In the genomic region with DNA sequence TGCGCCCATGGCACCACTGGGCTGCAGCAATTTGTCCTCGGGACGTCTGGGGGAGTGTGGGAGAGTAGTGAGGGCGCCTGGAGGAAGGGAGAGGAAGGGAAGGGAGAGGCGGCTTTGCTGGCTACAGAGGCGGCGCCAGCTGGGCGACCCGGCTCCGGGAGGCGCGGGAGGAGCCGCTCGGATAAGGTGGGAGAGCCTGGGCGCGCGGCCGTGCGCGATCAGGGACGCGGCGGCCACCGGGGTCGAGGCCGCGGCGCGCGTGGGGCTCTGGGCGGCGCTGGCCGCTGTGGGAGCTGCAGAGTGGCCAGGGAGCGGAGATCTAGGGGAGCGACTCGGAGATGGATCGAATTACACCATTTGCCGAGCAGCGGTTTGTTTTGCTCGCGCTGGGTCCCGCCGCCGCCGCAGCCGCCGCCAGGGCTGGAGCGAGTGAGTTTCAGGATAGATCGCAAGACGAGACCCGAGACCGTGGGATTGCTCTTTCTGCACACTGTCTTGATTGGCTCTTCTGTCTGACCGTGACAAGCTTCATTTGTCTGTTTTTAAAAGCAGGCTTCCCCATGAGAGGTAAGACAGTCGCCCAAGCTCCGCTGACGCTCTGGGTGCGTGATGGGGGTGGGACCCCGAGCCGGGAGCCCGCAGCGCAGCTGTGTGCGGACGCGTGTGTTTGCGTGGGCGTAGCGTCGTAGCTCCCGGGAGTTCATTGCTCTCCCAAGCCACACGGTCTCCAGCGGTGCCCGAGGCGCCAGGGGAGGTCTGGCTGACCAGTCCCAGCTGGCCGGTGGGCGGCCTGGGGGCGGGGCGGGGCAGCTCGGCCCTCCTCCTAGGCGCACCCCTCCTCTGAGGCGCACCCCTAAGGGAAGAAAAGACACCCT, we compare ENCODE assay signal across 8 mouse cellular contexts.
DNase-seq lines count a peak whose midpoint lies in the region; ATAC-seq lines count a peak whose summit lies in the region.

No protein-coding gene starts in this region.

- peak overlapping the region; percentile 76 for H3K4me3 ChIP-seq in intestine, embryonic 14.5 days (ENCODE audit: low read depth, low read length)
- peak overlapping the region; percentile 97 for H3K4me3 ChIP-seq in megakaryocyte, embryonic 14.5 days (replicated peaks)

- no peaks in the 10 kb centered on the region for H3K27me3 ChIP-seq in intestine, embryonic 14.5 days (replicated peaks; ENCODE audit: control insufficient read depth, insufficient read depth, low read length)
- H3K27me3 ChIP-seq in megakaryocyte, embryonic 14.5 days (replicated peaks): peaks cover 18% of the 10 kb centered on the region

- no peaks in the 10 kb centered on the region for H3K36me3 ChIP-seq in intestine, embryonic 14.5 days (ENCODE audit: control insufficient read depth, insufficient read depth, low read length)
- H3K36me3 ChIP-seq in megakaryocyte, embryonic 14.5 days (replicated peaks; ENCODE audit: low read length): peaks cover 8% of the 10 kb centered on the region

- peak overlapping the region; percentile 69 for H3K4me2 ChIP-seq in intestine, embryonic 14.5 days (ENCODE audit: low read length)

- under 1% methylated on average over 73 of the region's 80 CpGs for WGBS in intestine, embryonic 14.5 days

- H3K27ac ChIP-seq in intestine, embryonic 14.5 days (ENCODE audit: low read depth): peak overlapping the region; percentile 97

- intact Hi-C loops in left cerebral cortex, postnatal 14 days (cut with DNase I): loop anchor here (5.0 to 10.0 kb wide), 2 partner anchors 317 to 505 kb away; no protein-coding TSS in a partner anchor

- peak overlapping the region; percentile 85 for H3K9ac ChIP-seq in intestine, embryonic 14.5 days (ENCODE audit: low read length)

- ATAC-seq in intestine, embryonic 14.5 days (replicated peaks; ENCODE audit: low FRiP score, low TSS enrichment, low read depth): peak; percentile 89

- peaks cover 35% of the 10 kb centered on the region for H3K4me1 ChIP-seq in intestine, embryonic 14.5 days (replicated peaks; ENCODE audit: control insufficient read depth, insufficient read depth, low read length)
- H3K4me1 ChIP-seq in megakaryocyte, embryonic 14.5 days: peaks cover 55% of the 10 kb centered on the region

- no peaks in the 10 kb centered on the region for H3K9me3 ChIP-seq in intestine, embryonic 14.5 days (ENCODE audit: control insufficient read depth, low read length)
- no peaks in the 10 kb centered on the region for H3K9me3 ChIP-seq in megakaryocyte, embryonic 14.5 days

- DNase-seq in adrenal gland, postnatal 10 days: peak; percentile 91
- peak; percentile 64 for DNase-seq in embryo, embryonic 11.5 days (ENCODE audit: low read depth, low spot score)
- DNase-seq in gastrocnemius, postnatal 4 days (ENCODE audit: low spot score in 2 of 2): peak; percentile 71 to 81
- DNase-seq in intestine, embryonic 14.5 days (ENCODE audit: low spot score): peak; percentile 93
- DNase-seq in left cerebral cortex, postnatal 14 days (ENCODE audit: low spot score in 2 of 2): peak; percentile 64 to 72
- peak; percentile 86 for DNase-seq in right cerebral cortex, postnatal 25 days
- DNase-seq in T-cell, adult 2 months (ENCODE audit: low spot score): no peak
